Mouse (Mus musculus) layer of hippocampus, adult 2 months (tissue): ENCODE measurements at regions not wholly inside any gene's neighbourhood (a gene's known extent, or its start where the extent isn't known, plus 50 kb on each side); places are given as distances from the start of the nearest gene placed in this dataset.

Source experiments
- DNase-seq, 2 experiments: peaks; one replicate each; pipeline ENCODE4 v3.0.0; 2022; ENCODE audit warnings: low spot score in 2 of 2
- H3K27ac ChIP-seq: fragments of 200-600 bp; 2 replicates; pipeline ENCODE4 v1.8.1; 2022
- H3K4me3 ChIP-seq: fragments of 200-600 bp; 2 replicates; pipeline ENCODE4 v1.8.1; 2022; ENCODE audit warnings: mild to moderate bottlenecking
- CTCF ChIP-seq: fragments of 200-600 bp; conservative IDR thresholded peaks from 2 replicates; pipeline ENCODE4 v1.8.1; 2022; ENCODE audit warnings: antibody characterized with exemption, mild to moderate bottlenecking, moderate library complexity

- TF ChIP-seq CTCF: no peak
- no peak for DNase-seq
- Histone ChIP-seq H3K27ac (no peak overlapping the region), H3K4me3 (no peak overlapping the region)
These were observed 603.8 kb upstream of the Fam160b2 start for GRCm38 (mm10) chr14:71203459-71203858.

- H3K27ac ChIP-seq: no peak overlapping the region
- H3K4me3 ChIP-seq: no peak overlapping the region
- no peak for DNase-seq
- no peak for TF ChIP-seq CTCF
These were observed 601.3 kb upstream of the Fam160b2 start for GRCm38 (mm10) chr14:71200917-71201316.

- no peak for TF ChIP-seq CTCF
- Histone ChIP-seq H3K4me3 (no peak overlapping the region), H3K27ac (no peak overlapping the region)
- no peak for DNase-seq
These were observed 599.7 kb upstream of the Fam160b2 start for GRCm38 (mm10) chr14:71199178-71199879.

GRCm38 (mm10) chr14:71194219-71194618 lies 594.6 kb upstream of the Fam160b2 start:
- no peak overlapping the region for H3K27ac ChIP-seq
- no peak overlapping the region for H3K4me3 ChIP-seq
- no peak for TF ChIP-seq CTCF
- DNase-seq: no peak

- no peak overlapping the region for H3K27ac ChIP-seq
- DNase-seq: no peak
- no peak overlapping the region for H3K4me3 ChIP-seq
- no peak for TF ChIP-seq CTCF
These were observed 592.9 kb upstream of the Fam160b2 start for GRCm38 (mm10) chr14:71192486-71192885.

- Histone ChIP-seq H3K4me3 (no peak overlapping the region), H3K27ac (no peak overlapping the region)
- no peak for DNase-seq
- TF ChIP-seq CTCF: no peak
These were observed 589.7 kb upstream of the Fam160b2 start for GRCm38 (mm10) chr14:71189360-71189759.

GRCm38 (mm10) chr14:71177341-71177740 lies 577.7 kb upstream of the Fam160b2 start:
- no peak for TF ChIP-seq CTCF
- no peak overlapping the region for H3K4me3 ChIP-seq
- no peak for DNase-seq
- H3K27ac ChIP-seq: no peak overlapping the region

- TF ChIP-seq CTCF: no peak
- H3K4me3 ChIP-seq: no peak overlapping the region
- H3K27ac ChIP-seq: no peak overlapping the region
- no peak for DNase-seq
These were observed 574.5 kb upstream of the Fam160b2 start for GRCm38 (mm10) chr14:71174175-71174574.

- Histone ChIP-seq H3K4me3 (no peak overlapping the region), H3K27ac (no peak overlapping the region)
- no peak for TF ChIP-seq CTCF
- no peak for DNase-seq
These were observed 559.9 kb upstream of the Fam160b2 start for GRCm38 (mm10) chr14:71159556-71159955.

- Histone ChIP-seq H3K4me3 (no peak overlapping the region), H3K27ac (no peak overlapping the region)
- no peak for TF ChIP-seq CTCF
- no peak for DNase-seq
These were observed 542.8 kb upstream of the Fam160b2 start for GRCm38 (mm10) chr14:71142465-71142864.

- H3K4me3 ChIP-seq: no peak overlapping the region
- no peak overlapping the region for H3K27ac ChIP-seq
- DNase-seq: no peak
- TF ChIP-seq CTCF: no peak
These were observed 530.2 kb upstream of the Fam160b2 start for GRCm38 (mm10) chr14:71129771-71130211.

GRCm38 (mm10) chr14:71128495-71128894 lies 528.9 kb upstream of the Fam160b2 start:
- no peak for TF ChIP-seq CTCF
- peak; percentile 18 to 26 for DNase-seq
- Histone ChIP-seq H3K4me3 (no peak overlapping the region), H3K27ac (0 out of 2 replicates have a peak overlapping the region, but pooled peaks have one; percentile 18)

- no peak for TF ChIP-seq CTCF
- Histone ChIP-seq H3K4me3 (no peak overlapping the region), H3K27ac (no peak overlapping the region)
- DNase-seq: no peak
These were observed 519.0 kb upstream of the Fam160b2 start for GRCm38 (mm10) chr14:71118681-71119080.

- TF ChIP-seq CTCF: no peak
- no peak for DNase-seq
- Histone ChIP-seq H3K4me3 (no peak overlapping the region), H3K27ac (no peak overlapping the region)
These were observed 516.3 kb upstream of the Fam160b2 start for GRCm38 (mm10) chr14:71115798-71116432.
